Mouse (Mus musculus) heart, postnatal 0 days (tissue): ENCODE data around the gene Kif26b.

Source experiments
- CTCF ChIP-seq: IDR thresholded peaks from 2 replicates; pipeline ENCODE4 v1.5.1; 2016; ENCODE audit warnings: antibody characterized with exemption, control low read depth, low read depth
- EP300 ChIP-seq: IDR thresholded peaks from 2 replicates; pipeline ENCODE4 v1.6.1; 2016; ENCODE audit warnings: antibody characterized with exemption, low read depth

DNA sequence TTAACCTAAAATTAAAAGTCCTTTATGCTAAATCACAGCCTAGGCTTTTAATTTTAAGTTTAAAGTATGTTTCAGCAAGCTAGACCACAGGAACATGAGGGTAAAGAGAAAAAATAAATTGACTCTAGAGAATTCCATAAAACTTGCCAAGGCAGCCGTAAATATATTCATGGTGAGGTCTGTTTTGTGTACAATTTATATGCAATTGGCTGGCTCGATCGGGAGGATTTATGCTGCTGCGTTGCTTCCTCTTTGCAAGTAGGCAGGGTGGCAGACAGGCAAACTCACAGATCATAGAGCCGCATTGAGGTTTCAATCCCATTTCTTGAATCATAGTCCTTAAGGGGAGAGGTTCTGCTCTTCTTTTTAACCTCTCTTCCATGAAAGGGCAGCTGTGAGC is 318.6 kb downstream of the Kif26b start:
- TF ChIP-seq CTCF (no peak), EP300 (no peak)
